Mouse (Mus musculus) heart, postnatal 0 days (tissue): ENCODE measurements around the gene Narfl.

Experiments
- CTCF ChIP-seq: IDR thresholded peaks from 2 replicates; pipeline ENCODE4 v1.5.1; 2016; ENCODE audit warnings: antibody characterized with exemption, control low read depth, low read depth
- EP300 ChIP-seq: IDR thresholded peaks from 2 replicates; pipeline ENCODE4 v1.6.1; 2016; ENCODE audit warnings: antibody characterized with exemption, low read depth

DNA sequence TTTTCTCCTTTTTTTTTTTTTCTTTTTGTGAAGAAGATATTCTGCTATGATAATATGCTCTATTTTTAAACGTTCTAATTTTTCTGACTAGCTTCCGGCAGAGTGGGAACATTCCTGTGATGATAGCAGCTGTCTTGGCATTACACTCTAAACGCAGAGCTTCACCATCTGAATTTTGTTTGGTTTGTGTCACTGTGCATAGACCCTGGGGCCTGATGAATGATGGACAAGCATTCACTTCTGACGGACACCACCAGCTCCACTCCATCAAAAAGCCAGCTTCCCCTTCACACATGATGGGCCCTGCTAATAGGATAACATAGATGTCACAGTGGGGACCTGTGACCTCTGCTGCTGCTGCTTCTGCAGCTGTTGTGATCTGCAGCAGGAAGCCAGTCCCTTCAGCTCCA is 12.0 kb upstream of the Narfl start:
- TF ChIP-seq CTCF, result no peak
- TF ChIP-seq EP300, result no peak
